Mouse (Mus musculus) kidney, adult 2 months (tissue): ENCODE data around the gene Metap1.

Experiments used
- CTCF ChIP-seq: fragments of 200-500 bp; conservative IDR thresholded peaks from 2 replicates; pipeline ENCODE4 v1.5.1; 2011; ENCODE audit warnings: low read depth, mild to moderate bottlenecking, control low read depth, low read length, moderate library complexity, mixed read lengths; ENCODE audit not compliant: insufficient read depth, insufficient read length
- POLR2A ChIP-seq: fragments of 200-500 bp; IDR thresholded peaks from one replicate; pipeline ENCODE4 v1.6.1; 2011; ENCODE audit warnings: low read depth, low read length, control low read depth

- no peak for TF ChIP-seq POLR2A
- no peak for TF ChIP-seq CTCF
Observed at GRCm38 (mm10) chr3:138409585-138409984, 79.7 kb downstream of the Metap1 start.
